ENCODE assay signal across 26 mouse cellular contexts in genomic region chr5:143127837-143128236, GRCm38 (mm10). TPM values are rescaled to one million over a fixed set of nuclear protein-coding genes. Genes with fewer than 3 reads are reported as not detected.
DNase-seq lines count a peak whose midpoint lies in the region; TF ChIP-seq lines count a peak whose summit lies in the region.
"Had no signal": no experiment of that assay in that cellular context is flagged by ENCODE, and none has a peak within 500 bp of the region (broad histone marks: within the 10 kb centered on the region; RNA-seq: fewer than 3 reads in every experiment).

No protein-coding gene starts in this region.

- peaks cover 28% of the 10 kb centered on the region for H3K9me3 ChIP-seq in ES-Bruce4 (replicated peaks; ENCODE audit: control insufficient read depth, insufficient read depth, low read length, poor library complexity, severe bottlenecking)
- H3K9me3 ChIP-seq: hindbrain, embryonic 15.5 days; midbrain, embryonic 12.5 days had no signal

- TF ChIP-seq EP300 in ES-Bruce4 (IDR thresholded peaks at IDR 0.05; ENCODE audit: insufficient read depth, low read depth, low read length): no peak

- peak; percentile 32 for DNase-seq in layer of hippocampus, adult 11-12 months (ENCODE audit: low spot score)
- DNase-seq in layer of hippocampus, postnatal 25 days (ENCODE audit: extremely low spot score in 1 of 2, low spot score in 1 of 2): no peak
- DNase-seq in brain, adult 2 months (ENCODE audit: low read depth, low spot score): peak; percentile 90
- peak; percentile 86 to 90 for DNase-seq in cerebellum, postnatal 10 days
- DNase-seq in gastrocnemius, postnatal 4 days (ENCODE audit: low spot score in 2 of 2): no peak
- DNase-seq in adrenal gland, adult 8-10 months: no peak
- DNase-seq: gastrocnemius, postnatal 36 days; kidney, adult 18-20 months; kidney, postnatal 36 days; lung, adult 2 months; lung, postnatal 4 days had no signal

- TF ChIP-seq CTCF in ES-Bruce4 (IDR thresholded peaks at IDR 0.05; ENCODE audit: low read depth, low read length): no peak

- no peaks in the 10 kb centered on the region for H3K36me3 ChIP-seq in ES-Bruce4 (ENCODE audit: control insufficient read depth, insufficient read depth, low read length, poor library complexity, severe bottlenecking)
- H3K36me3 ChIP-seq: embryonic facial prominence, embryonic 10.5 days; hindbrain, embryonic 15.5 days; midbrain, embryonic 12.5 days had no signal

- TF ChIP-seq POLR2A in ES-Bruce4 (IDR thresholded peaks at IDR 0.05; ENCODE audit: insufficient read depth, low read length): no peak

- H3K9ac ChIP-seq in ES-Bruce4 (ENCODE audit: low read depth, poor library complexity, severe bottlenecking): no peak overlapping the region
- H3K9ac ChIP-seq: hindbrain, embryonic 15.5 days; midbrain, embryonic 12.5 days had no signal

- peak overlapping the region; percentile 34 for H3K27ac ChIP-seq in ES-Bruce4 (ENCODE audit: insufficient read depth, low read length)
- H3K27ac ChIP-seq: embryonic facial prominence, embryonic 10.5 days; hindbrain, embryonic 15.5 days; midbrain, embryonic 12.5 days had no signal

- H3K4me3 ChIP-seq in ES-Bruce4 (ENCODE audit: low read depth, low read length): no peak overlapping the region
- H3K4me3 ChIP-seq: embryonic facial prominence, embryonic 10.5 days; erythroblast, embryonic 14.5 days; hindbrain, embryonic 15.5 days; midbrain, embryonic 12.5 days; myocyte had no signal

- H3K4me1 ChIP-seq in ES-Bruce4 (ENCODE audit: control insufficient read depth, insufficient read depth, low read length): peaks cover 6% of the 10 kb centered on the region

- H3K27me3 ChIP-seq in ES-Bruce4 (ENCODE audit: control insufficient read depth, insufficient read depth, low read length, poor library complexity, severe bottlenecking): no peaks in the 10 kb centered on the region
- H3K27me3 ChIP-seq: hindbrain, embryonic 15.5 days; midbrain, embryonic 12.5 days had no signal

RNA-seq across cellular contexts. Expression of gene Rnf216, which starts 15.0 kb away (rescaled TPM):
- 10 to 100 TPM; 46.6 to 47.5 TPM for total RNA-seq in layer of hippocampus, postnatal 25 days (2021)
- polyA plus RNA-seq in ES-Bruce4 (2011; ENCODE audit: insufficient read depth, insufficient read length, low read depth, missing spikeins): 46.9 and 51.6 TPM in 2 replicates
- 10 to 100 TPM; 34.0 to 39.8 TPM for total RNA-seq in gastrocnemius, postnatal 4 days (2021)
- total RNA-seq in adrenal gland, adult 8-10 months (2022): 10 to 100 TPM; 41.7 to 58.3 (median 53.6) TPM

RNA-seq across cellular contexts. Expression of gene Olfr718-ps1, which starts 19.5 kb away (rescaled TPM):
- under 1 TPM; 0.10 to 0.21 TPM for total RNA-seq in layer of hippocampus, postnatal 25 days (2021)
- polyA plus RNA-seq in ES-Bruce4 (2011; ENCODE audit: insufficient read depth, insufficient read length, low read depth, missing spikeins): 0.42 and 0.52 TPM in 2 replicates
- total RNA-seq in gastrocnemius, postnatal 4 days (2021): under 1 TPM in 1 of 2 experiments, not detected in 1; 0.05 TPM
- under 1 TPM in 3 of 4 experiments, not detected in 1; 0.06 to 0.22 (median 0.11) TPM for total RNA-seq in adrenal gland, adult 8-10 months (2022)
- total RNA-seq: gastrocnemius, postnatal 36 days; liver, adult 2 months; neutrophil, adult 5-6 weeks had no signal
- polyA plus RNA-seq: activated CD4-positive, CD25-positive, alpha-beta regulatory T cell, adult 4 months; embryonic facial prominence, embryonic 10.5 days; erythroblast, embryonic 14.5 days; forebrain, embryonic 16.5 days; heart, embryonic 16.5 days; liver, adult 2 months; lung, adult 2 months; midbrain, embryonic 12.5 days; myocyte; urinary bladder, adult 2 months had no signal

RNA-seq across cellular contexts. Expression of gene Rbak, which starts 52.7 kb away (rescaled TPM):
- 10 to 100 TPM; 12.8 to 15.2 TPM for total RNA-seq in layer of hippocampus, postnatal 25 days (2021)
- 6.5 and 7.9 TPM in 2 replicates for polyA plus RNA-seq in ES-Bruce4 (2011; ENCODE audit: insufficient read depth, insufficient read length, low read depth, missing spikeins)
- total RNA-seq in gastrocnemius, postnatal 4 days (2021): 10 to 100 TPM in 1 of 2 experiments, 1 to 10 TPM in 1; 9.1 to 11.9 TPM
- total RNA-seq in adrenal gland, adult 8-10 months (2022): 10 to 100 TPM; 10.9 to 22.2 (median 17.2) TPM

RNA-seq across cellular contexts. Expression of gene Spdye4b, which starts 53.0 kb away (rescaled TPM):
- not detected for total RNA-seq in layer of hippocampus, postnatal 25 days (2021)
- not detected in 2 replicates for polyA plus RNA-seq in ES-Bruce4 (2011; ENCODE audit: insufficient read depth, insufficient read length, low read depth, missing spikeins)
- total RNA-seq in gastrocnemius, postnatal 4 days (2021): not detected
- total RNA-seq in adrenal gland, adult 8-10 months (2022): not detected
- total RNA-seq: adrenal gland, postnatal 4 days; gastrocnemius, postnatal 36 days; left cerebral cortex, postnatal 10 days; liver, adult 2 months had no signal
- polyA plus RNA-seq: CD4-positive, CD25-positive, alpha-beta regulatory T cell, adult 4 months; embryonic facial prominence, embryonic 10.5 days; erythroblast, embryonic 14.5 days; forebrain, embryonic 16.5 days; heart, embryonic 16.5 days; hindbrain, embryonic 15.5 days; liver, adult 2 months; lung, adult 2 months; midbrain, embryonic 12.5 days; myocyte; urinary bladder, adult 2 months had no signal

Comparison
In these comparisons a context has a peak if more than half of its experiments do, and no peak if none do; other contexts are left out.
1. DNase-seq: peak in layer of hippocampus, adult 11-12 months (single experiment), brain, adult 2 months (single experiment) and cerebellum, postnatal 10 days (2 of 2); none in layer of hippocampus, postnatal 25 days (0 of 2), gastrocnemius, postnatal 4 days (0 of 2) and adrenal gland, adult 8-10 months (single experiment).